Mouse (Mus musculus) forebrain, embryonic 10.5 days (tissue): Measurements from ENCODE around the gene Rps15. TPM values are rescaled to one million over a fixed set of nuclear protein-coding genes. Genes with fewer than 3 reads are reported as not detected.

Experiments used
- DNase-seq: peaks from one replicate; pipeline ENCODE4 v3.0.0-alpha.2; 2017; ENCODE audit warnings: low spot score; ENCODE audit errors: extremely low spot score
- H3K27ac ChIP-seq: fragments of 300-500 bp; sonication (generic); 2 replicates; pipeline ENCODE4 v1.5.1; 2016; ENCODE audit warnings: mild to moderate bottlenecking
- H3K27me3 ChIP-seq: fragments of 300-500 bp; sonication (generic); 2 replicates; pipeline ENCODE4 v1.6.1; 2016; ENCODE audit warnings: mild to moderate bottlenecking; ENCODE audit not compliant: poor library complexity, severe bottlenecking
- H3K36me3 ChIP-seq: fragments of 300-500 bp; sonication (generic); replicated peaks from 2 replicates; pipeline ENCODE4 v1.6.1; 2016; ENCODE audit warnings: mild to moderate bottlenecking, moderate library complexity
- H3K4me1 ChIP-seq: fragments of 300-500 bp; sonication (generic); 2 replicates; pipeline ENCODE4 v1.6.1; 2016
- H3K4me3 ChIP-seq: fragments of 300-500 bp; sonication (generic); 2 replicates; pipeline ENCODE4 v1.5.1; 2016; ENCODE audit warnings: mild to moderate bottlenecking, moderate library complexity
- H3K9me3 ChIP-seq: fragments of 300-500 bp; sonication (generic); 2 replicates; pipeline ENCODE4 v1.6.1; 2016; ENCODE audit warnings: mild to moderate bottlenecking, moderate library complexity
- WGBS: fragments of 180-500 bp; shearing (Covaris S2); methylation state at CpG from one replicate; pipeline ENCODE4 v1.1.7; 2016; 5-methylcytosine and 5-hydroxymethylcytosine counted together
- polyA plus RNA-seq: library from polyadenylated mRNA; unstranded; fragments of >200 nt; fragmentation: Nextera tagmentation; extraction: Ambion mirVana; gene quantifications from 2 replicates; pipeline ENCODE4 v1.2.1, GENCODE M21; 2016

Rps15 gene
- polyA plus RNA-seq, 1 experiment from 2014 or later = 1,144 TPM

- H3K27me3 ChIP-seq = peaks cover 78% of the 10 kb centered on the region
Measured at GRCm38 (mm10) chr10:80299301-80299700, 7.0 kb downstream of the Rps15 start.

GRCm38 (mm10) chr10:80299824-80300223, 7.6 kb downstream of the Rps15 start:
- peak overlapping the region; percentile 57 for H3K4me3 ChIP-seq
- DNase-seq = no peak
- peaks cover 33% of the 10 kb centered on the region for H3K36me3 ChIP-seq
- H3K27me3 ChIP-seq = peaks cover 83% of the 10 kb centered on the region
- peaks cover 86% of the 10 kb centered on the region for H3K4me1 ChIP-seq
- WGBS = 47% methylated on average over 10 of the region's 10 CpGs
- H3K9me3 ChIP-seq = no peaks in the 10 kb centered on the region
- peak overlapping the region; percentile 89 for H3K27ac ChIP-seq

More at GRCm38 (mm10) chr10:80299301-80299700, 7.0 kb downstream of the Rps15 start:
- no peak for DNase-seq
- Histone ChIP-seq H3K4me1 (peaks cover 87% of the 10 kb centered on the region), H3K27ac (peak overlapping the region; percentile 89), H3K9me3 (no peaks in the 10 kb centered on the region), H3K36me3 (peaks cover 33% of the 10 kb centered on the region), H3K4me3 (peak overlapping the region; percentile 57)
- 7% methylated on average over 15 of the region's 15 CpGs for WGBS

GRCm38 (mm10) chr10:80300672-80301181, 8.5 kb downstream of the Rps15 start:
- peak overlapping the region; percentile 89 for H3K27ac ChIP-seq
- H3K36me3 ChIP-seq = peaks cover 38% of the 10 kb centered on the region
- H3K4me3 ChIP-seq = peak overlapping the region; percentile 57
- no peak for DNase-seq
- peaks cover 92% of the 10 kb centered on the region for H3K27me3 ChIP-seq
- H3K4me1 ChIP-seq = peaks cover 82% of the 10 kb centered on the region
- WGBS = 8% methylated on average over 11 of the region's 11 CpGs
- H3K9me3 ChIP-seq = no peaks in the 10 kb centered on the region

GRCm38 (mm10) chr10:80301256-80302081, 9.2 kb downstream of the Rps15 start:
- Histone ChIP-seq H3K4me1 (peaks cover 74% of the 10 kb centered on the region), H3K9me3 (no peaks in the 10 kb centered on the region), H3K4me3 (peak overlapping the region; percentile 57), H3K27me3 (peaks cover 97% of the 10 kb centered on the region), H3K27ac (peak overlapping the region; percentile 89), H3K36me3 (peaks cover 46% of the 10 kb centered on the region)
- no peak for DNase-seq
- 74% methylated on average over 10 of the region's 10 CpGs for WGBS

- peak overlapping the region; percentile 57 for H3K4me3 ChIP-seq
- 60% methylated on average over 5 of the region's 5 CpGs for WGBS
- no peaks in the 10 kb centered on the region for H3K9me3 ChIP-seq
- H3K36me3 ChIP-seq = peaks cover 51% of the 10 kb centered on the region
- no peak for DNase-seq
- peaks cover 69% of the 10 kb centered on the region for H3K4me1 ChIP-seq
- peak overlapping the region; percentile 89 for H3K27ac ChIP-seq
- H3K27me3 ChIP-seq = peaks cover 93% of the 10 kb centered on the region
Measured at GRCm38 (mm10) chr10:80302082-80302355, 9.8 kb downstream of the Rps15 start.

GRCm38 (mm10) chr10:80302471-80302881, 10.2 kb downstream of the Rps15 start:
- Histone ChIP-seq H3K4me1 (peaks cover 64% of the 10 kb centered on the region), H3K27ac (peak overlapping the region; percentile 89), H3K4me3 (peak overlapping the region; percentile 57), H3K9me3 (no peaks in the 10 kb centered on the region), H3K27me3 (peaks cover 93% of the 10 kb centered on the region), H3K36me3 (peaks cover 56% of the 10 kb centered on the region)
- DNase-seq = no peak
- 15% methylated on average over 9 of the region's 9 CpGs for WGBS

- Histone ChIP-seq H3K4me3 (peak overlapping the region; percentile 29), H3K9me3 (no peaks in the 10 kb centered on the region; the same call in 1 of the 2 replicates), H3K27me3 (peaks cover 81% of the 10 kb centered on the region), H3K36me3 (peaks cover 76% of the 10 kb centered on the region), H3K4me1 (peaks cover 44% of the 10 kb centered on the region), H3K27ac (0 out of 2 replicates have a peak overlapping the region, but pooled peaks have one; percentile 31)
- no peak for DNase-seq
- WGBS = 25% methylated on average over 12 of the region's 12 CpGs
Measured at GRCm38 (mm10) chr10:80304458-80304857, 12.2 kb downstream of the Rps15 start.

GRCm38 (mm10) chr10:80304862-80305261, 12.6 kb downstream of the Rps15 start:
- Histone ChIP-seq H3K36me3 (peaks cover 77% of the 10 kb centered on the region), H3K27ac (0 out of 2 replicates have a peak overlapping the region, but pooled peaks have one; percentile 31), H3K27me3 (peaks cover 77% of the 10 kb centered on the region), H3K9me3 (no peaks in the 10 kb centered on the region; the same call in 1 of the 2 replicates), H3K4me1 (peaks cover 40% of the 10 kb centered on the region), H3K4me3 (peak overlapping the region; percentile 29)
- no peak for DNase-seq
- 20% methylated on average over 25 of the region's 25 CpGs for WGBS

GRCm38 (mm10) chr10:80311560-80311959, 19.3 kb downstream of the Rps15 start:
- WGBS = 92% methylated on average over 16 of the region's 16 CpGs
- H3K9me3 ChIP-seq = no peaks in the 10 kb centered on the region; the same call in 1 of the 2 replicates
- peaks cover 78% of the 10 kb centered on the region for H3K27me3 ChIP-seq
- no peak overlapping the region for H3K27ac ChIP-seq
- peaks cover 92% of the 10 kb centered on the region for H3K36me3 ChIP-seq
- DNase-seq = no peak
- H3K4me3 ChIP-seq = no peak overlapping the region
- H3K4me1 ChIP-seq = peaks cover 42% of the 10 kb centered on the region

- peaks cover 53% of the 10 kb centered on the region for H3K4me1 ChIP-seq
- no peak overlapping the region for H3K27ac ChIP-seq
- no peaks in the 10 kb centered on the region; the same call in 1 of the 2 replicates for H3K9me3 ChIP-seq
- H3K4me3 ChIP-seq = peak overlapping the region; percentile 5; the same call in 1 of the 2 replicates
- peaks cover 92% of the 10 kb centered on the region for H3K36me3 ChIP-seq
- WGBS = 74% methylated on average over 54 of the region's 54 CpGs
- DNase-seq = no peak
- H3K27me3 ChIP-seq = peaks cover 80% of the 10 kb centered on the region
Measured at GRCm38 (mm10) chr10:80312586-80313504, 20.6 kb downstream of the Rps15 start.

- Histone ChIP-seq H3K36me3 (peaks cover 92% of the 10 kb centered on the region), H3K9me3 (no peaks in the 10 kb centered on the region), H3K27me3 (peaks cover 80% of the 10 kb centered on the region), H3K4me3 (0 out of 2 replicates have a peak overlapping the region, but pooled peaks have one; percentile 1), H3K27ac (no peak overlapping the region), H3K4me1 (peaks cover 59% of the 10 kb centered on the region)
- no peak for DNase-seq
- WGBS = 66% methylated on average over 20 of the region's 20 CpGs
Measured at GRCm38 (mm10) chr10:80313627-80314201, 21.5 kb downstream of the Rps15 start.

GRCm38 (mm10) chr10:80314494-80315001, 22.3 kb downstream of the Rps15 start:
- 68% methylated on average over 16 of the region's 16 CpGs for WGBS
- no peak for DNase-seq
- Histone ChIP-seq H3K4me1 (peaks cover 67% of the 10 kb centered on the region), H3K36me3 (peaks cover 90% of the 10 kb centered on the region), H3K27me3 (peaks cover 80% of the 10 kb centered on the region), H3K9me3 (no peaks in the 10 kb centered on the region), H3K4me3 (peak overlapping the region; percentile 9; the same call in 1 of the 2 replicates), H3K27ac (no peak overlapping the region)
